Mouse (Mus musculus): ENCODE results near the gene Dennd5a. TPM values are rescaled to one million over a fixed set of nuclear protein-coding genes. Genes with fewer than 3 reads are reported as not detected.

The Dennd5a gene
- polyA plus RNA-seq, 1 experiment from 2014 or later: 15.3 TPM

- ATAC-seq: no peak
- H3K27me3 ChIP-seq (replicated peaks; ENCODE audit: control insufficient read depth, insufficient read depth, low read length): no peaks in the 10 kb centered on the region
- no peak overlapping the region for H3K9ac ChIP-seq (ENCODE audit: low read depth, low read length)
- TF ChIP-seq CTCF (IDR thresholded peaks at IDR 0.05; ENCODE audit: low read depth): no peak
- no peaks in the 10 kb centered on the region for H3K36me3 ChIP-seq (ENCODE audit: control insufficient read depth, insufficient read depth)
- H3K4me2 ChIP-seq (replicated peaks; ENCODE audit: low read depth): 0 out of 2 replicates have a peak overlapping the region, but pooled peaks have one; percentile 21
- WGBS: 37% methylated on average over 12 of the region's 12 CpGs
- no peaks in the 10 kb centered on the region for H3K4me1 ChIP-seq (replicated peaks; ENCODE audit: control insufficient read depth, insufficient read depth, low read length)
- H3K9me3 ChIP-seq (ENCODE audit: control insufficient read depth): no peaks in the 10 kb centered on the region
- no peak overlapping the region for H3K27ac ChIP-seq (ENCODE audit: low read depth, low read length)
- H3K4me3 ChIP-seq (ENCODE audit: low read depth, low read length): no peak overlapping the region
Measured at GRCm38 (mm10) chr7:109879158-109879557, 81.1 kb downstream of the Dennd5a start.

GRCm38 (mm10) chr7:109876085-109876484, 84.2 kb downstream of the Dennd5a start:
- H3K9ac ChIP-seq (ENCODE audit: low read depth, low read length): no peak overlapping the region
- TF ChIP-seq CTCF (IDR thresholded peaks at IDR 0.05; ENCODE audit: low read depth): peak; percentile 14; the same call in 1 of the 2 replicates
- no peak overlapping the region for H3K4me3 ChIP-seq (ENCODE audit: low read depth, low read length)
- no peaks in the 10 kb centered on the region for H3K4me1 ChIP-seq (replicated peaks; ENCODE audit: control insufficient read depth, insufficient read depth, low read length)
- 69% methylated on average over 8 of the region's 8 CpGs for WGBS
- H3K36me3 ChIP-seq (ENCODE audit: control insufficient read depth, insufficient read depth): no peaks in the 10 kb centered on the region
- H3K4me2 ChIP-seq (replicated peaks; ENCODE audit: low read depth): no peak overlapping the region
- no peaks in the 10 kb centered on the region for H3K9me3 ChIP-seq (ENCODE audit: control insufficient read depth)
- no peak for ATAC-seq
- no peaks in the 10 kb centered on the region for H3K27me3 ChIP-seq (replicated peaks; ENCODE audit: control insufficient read depth, insufficient read depth, low read length)
- H3K27ac ChIP-seq (ENCODE audit: low read depth, low read length): no peak overlapping the region

GRCm38 (mm10) chr7:109875598-109875997, 84.7 kb downstream of the Dennd5a start:
- H3K9ac ChIP-seq (ENCODE audit: low read depth, low read length): no peak overlapping the region
- H3K27me3 ChIP-seq (replicated peaks; ENCODE audit: control insufficient read depth, insufficient read depth, low read length): no peaks in the 10 kb centered on the region
- H3K4me2 ChIP-seq (replicated peaks; ENCODE audit: low read depth): no peak overlapping the region
- no peak for ATAC-seq
- H3K27ac ChIP-seq (ENCODE audit: low read depth, low read length): no peak overlapping the region
- H3K4me1 ChIP-seq (replicated peaks; ENCODE audit: control insufficient read depth, insufficient read depth, low read length): no peaks in the 10 kb centered on the region
- WGBS: 60% methylated on average over 3 of the region's 3 CpGs
- H3K9me3 ChIP-seq (ENCODE audit: control insufficient read depth): no peaks in the 10 kb centered on the region
- H3K4me3 ChIP-seq (ENCODE audit: low read depth, low read length): no peak overlapping the region
- TF ChIP-seq CTCF (IDR thresholded peaks at IDR 0.05; ENCODE audit: low read depth): no peak
- no peaks in the 10 kb centered on the region for H3K36me3 ChIP-seq (ENCODE audit: control insufficient read depth, insufficient read depth)

GRCm38 (mm10) chr7:109875033-109875432, 85.2 kb downstream of the Dennd5a start:
- no peak for ATAC-seq

GRCm38 (mm10) chr7:109873170-109873569, 87.1 kb downstream of the Dennd5a start:
- Histone ChIP-seq H3K4me1 (replicated peaks; ENCODE audit: control insufficient read depth, insufficient read depth, low read length) (no peaks in the 10 kb centered on the region), H3K9me3 (ENCODE audit: control insufficient read depth) (no peaks in the 10 kb centered on the region), H3K4me3 (ENCODE audit: low read depth, low read length) (no peak overlapping the region), H3K9ac (ENCODE audit: low read depth, low read length) (no peak overlapping the region), H3K27me3 (replicated peaks; ENCODE audit: control insufficient read depth, insufficient read depth, low read length) (no peaks in the 10 kb centered on the region), H3K4me2 (replicated peaks; ENCODE audit: low read depth) (no peak overlapping the region), H3K27ac (ENCODE audit: low read depth, low read length) (no peak overlapping the region), H3K36me3 (ENCODE audit: control insufficient read depth, insufficient read depth) (no peaks in the 10 kb centered on the region)
- no peak for TF ChIP-seq CTCF (IDR thresholded peaks at IDR 0.05; ENCODE audit: low read depth)
- ATAC-seq: no peak
- WGBS: 57% methylated on average over 5 of the region's 5 CpGs

More at GRCm38 (mm10) chr7:109875033-109875432, 85.2 kb downstream of the Dennd5a start:
- Histone ChIP-seq H3K4me2 (replicated peaks; ENCODE audit: low read depth) (no peak overlapping the region), H3K27me3 (replicated peaks; ENCODE audit: control insufficient read depth, insufficient read depth, low read length) (no peaks in the 10 kb centered on the region), H3K27ac (ENCODE audit: low read depth, low read length) (no peak overlapping the region), H3K9me3 (ENCODE audit: control insufficient read depth) (no peaks in the 10 kb centered on the region), H3K4me3 (ENCODE audit: low read depth, low read length) (no peak overlapping the region), H3K36me3 (ENCODE audit: control insufficient read depth, insufficient read depth) (no peaks in the 10 kb centered on the region), H3K9ac (ENCODE audit: low read depth, low read length) (no peak overlapping the region), H3K4me1 (replicated peaks; ENCODE audit: control insufficient read depth, insufficient read depth, low read length) (no peaks in the 10 kb centered on the region)
- TF ChIP-seq CTCF (IDR thresholded peaks at IDR 0.05; ENCODE audit: low read depth): no peak

GRCm38 (mm10) chr7:109871232-109871631, 89.0 kb downstream of the Dennd5a start:
- H3K9ac ChIP-seq (ENCODE audit: low read depth, low read length): no peak overlapping the region
- H3K4me3 ChIP-seq (ENCODE audit: low read depth, low read length): no peak overlapping the region
- no peaks in the 10 kb centered on the region for H3K27me3 ChIP-seq (replicated peaks; ENCODE audit: control insufficient read depth, insufficient read depth, low read length)
- 77% methylated on average over 5 of the region's 5 CpGs for WGBS
- TF ChIP-seq CTCF (IDR thresholded peaks at IDR 0.05; ENCODE audit: low read depth): no peak
- H3K36me3 ChIP-seq (ENCODE audit: control insufficient read depth, insufficient read depth): no peaks in the 10 kb centered on the region
- H3K4me2 ChIP-seq (replicated peaks; ENCODE audit: low read depth): no peak overlapping the region
- no peaks in the 10 kb centered on the region for H3K9me3 ChIP-seq (ENCODE audit: control insufficient read depth)
- ATAC-seq: no peak
- H3K27ac ChIP-seq (ENCODE audit: low read depth, low read length): no peak overlapping the region
- H3K4me1 ChIP-seq (replicated peaks; ENCODE audit: control insufficient read depth, insufficient read depth, low read length): no peaks in the 10 kb centered on the region

GRCm38 (mm10) chr7:109868498-109868897, 91.8 kb downstream of the Dennd5a start:
- Histone ChIP-seq H3K36me3 (ENCODE audit: control insufficient read depth, insufficient read depth) (no peaks in the 10 kb centered on the region), H3K4me3 (ENCODE audit: low read depth, low read length) (no peak overlapping the region), H3K4me2 (replicated peaks; ENCODE audit: low read depth) (no peak overlapping the region), H3K27me3 (replicated peaks; ENCODE audit: control insufficient read depth, insufficient read depth, low read length) (peaks cover 19% of the 10 kb centered on the region), H3K9ac (ENCODE audit: low read depth, low read length) (no peak overlapping the region), H3K27ac (ENCODE audit: low read depth, low read length) (no peak overlapping the region), H3K9me3 (ENCODE audit: control insufficient read depth) (no peaks in the 10 kb centered on the region), H3K4me1 (replicated peaks; ENCODE audit: control insufficient read depth, insufficient read depth, low read length) (no peaks in the 10 kb centered on the region)
- TF ChIP-seq CTCF (IDR thresholded peaks at IDR 0.05; ENCODE audit: low read depth): peak; percentile 51
- no peak for ATAC-seq
- 44% methylated on average over 3 of the region's 3 CpGs for WGBS

Data from intestine, postnatal 0 days (tissue).